Mouse (Mus musculus): ENCODE measurements around the gene Elmo2.

Elmo2 gene

GRCm38 (mm10) chr2:165326304-165327190 lies at the start of gene Elmo2:
TSS of gene Elmo2 (minus strand) at chr2:165326479.
- peak; percentile 96 to 97 for DNase-seq (ENCODE audit: low spot score in 2 of 2)

- no peak for DNase-seq (ENCODE audit: low spot score in 2 of 2)
Observed at GRCm38 (mm10) chr2:165376001-165376400, 49.7 kb upstream of the Elmo2 start.

GRCm38 (mm10) chr2:165375478-165375877 lies 49.2 kb upstream of the Elmo2 start:
- DNase-seq (ENCODE audit: low spot score in 2 of 2), result no peak

- no peak for DNase-seq (ENCODE audit: low spot score in 2 of 2)
Observed at GRCm38 (mm10) chr2:165371066-165371465, 44.8 kb upstream of the Elmo2 start.

- no peak for DNase-seq (ENCODE audit: low spot score in 2 of 2)
Observed at GRCm38 (mm10) chr2:165370348-165370747, 44.1 kb upstream of the Elmo2 start.

- no peak for DNase-seq (ENCODE audit: low spot score in 2 of 2)
Observed at GRCm38 (mm10) chr2:165368496-165368895, 42.2 kb upstream of the Elmo2 start, which contains the start of gene Zfp663. TSS of gene Zfp663 (minus strand) at chr2:165368729.

- DNase-seq (ENCODE audit: low spot score in 2 of 2), result no peak
Observed at GRCm38 (mm10) chr2:165367868-165368439, 41.7 kb upstream of the Elmo2 start.

GRCm38 (mm10) chr2:165367047-165367520 lies 40.8 kb upstream of the Elmo2 start:
- peak in 1 of 2 experiments; percentile 40 for DNase-seq (ENCODE audit: low spot score in 2 of 2)

GRCm38 (mm10) chr2:165364334-165365091 lies 38.2 kb upstream of the Elmo2 start:
- DNase-seq (ENCODE audit: low spot score in 2 of 2), result no peak

- no peak for DNase-seq (ENCODE audit: low spot score in 2 of 2)
Observed at GRCm38 (mm10) chr2:165363282-165363681, 37.0 kb upstream of the Elmo2 start.

GRCm38 (mm10) chr2:165360861-165361260 lies 34.6 kb upstream of the Elmo2 start:
- no peak for DNase-seq (ENCODE audit: low spot score in 2 of 2)

- no peak for DNase-seq (ENCODE audit: low spot score in 2 of 2)
Observed at GRCm38 (mm10) chr2:165351828-165352513, 25.7 kb upstream of the Elmo2 start.

- no peak for DNase-seq (ENCODE audit: low spot score in 2 of 2)
Observed at GRCm38 (mm10) chr2:165349466-165349865, 23.2 kb upstream of the Elmo2 start.

GRCm38 (mm10) chr2:165346180-165346579 lies 19.9 kb upstream of the Elmo2 start:
- no peak for DNase-seq (ENCODE audit: low spot score in 2 of 2)

- DNase-seq (ENCODE audit: low spot score in 2 of 2), result no peak
Observed at GRCm38 (mm10) chr2:165337191-165337590, 10.9 kb upstream of the Elmo2 start.

- no peak for DNase-seq (ENCODE audit: low spot score in 2 of 2)
Observed at GRCm38 (mm10) chr2:165332610-165333210, 6.4 kb upstream of the Elmo2 start.

GRCm38 (mm10) chr2:165329703-165330102 lies 3.4 kb upstream of the Elmo2 start:
- no peak for DNase-seq (ENCODE audit: low spot score in 2 of 2)

GRCm38 (mm10) chr2:165328746-165329145 lies 2.5 kb upstream of the Elmo2 start:
- DNase-seq (ENCODE audit: low spot score in 2 of 2), result no peak

- no peak for DNase-seq (ENCODE audit: low spot score in 2 of 2)
Observed at GRCm38 (mm10) chr2:165327386-165327785, 1.1 kb upstream of the Elmo2 start.

- no peak for DNase-seq (ENCODE audit: low spot score in 2 of 2)
Observed at GRCm38 (mm10) chr2:165325521-165326303, 567 bp downstream of the Elmo2 start.

Data from urinary bladder, postnatal 4 days (tissue).